Mouse (Mus musculus): Measurements from ENCODE around the gene Tlcd1. TPM values are rescaled to one million over a fixed set of nuclear protein-coding genes. Genes with fewer than 3 reads are reported as not detected.

The Tlcd1 gene
- polyA plus RNA-seq, 1 experiment from 2014 or later, result 6.9 TPM

- Histone ChIP-seq H3K9ac (replicated peaks; ENCODE audit: low read length) (no peak overlapping the region), H3K4me2 (ENCODE audit: low read length) (peak overlapping the region; percentile 49), H3K4me3 (replicated peaks; ENCODE audit: low read depth, low read length) (peak overlapping the region; percentile 25), H3K36me3 (ENCODE audit: control insufficient read depth, insufficient read depth, low read length) (peaks cover 19% of the 10 kb centered on the region), H3K27me3 (ENCODE audit: control insufficient read depth, insufficient read depth, low read length) (no peaks in the 10 kb centered on the region), H3K4me1 (ENCODE audit: control insufficient read depth, insufficient read depth, low read length) (peaks cover 10% of the 10 kb centered on the region; the same call in 1 of the 2 replicates), H3K9me3 (ENCODE audit: control insufficient read depth, low read length) (no peaks in the 10 kb centered on the region), H3K27ac (replicated peaks; ENCODE audit: low read depth, low read length) (no peak overlapping the region)
- DNase-seq (peak; percentile 50), ATAC-seq (ENCODE audit: low FRiP score, low TSS enrichment) (no peak)
- 4% methylated on average over 30 of the region's 30 CpGs for WGBS
These were observed 18.0 kb downstream of the Tlcd1 start for GRCm38 (mm10) chr11:78194411-78195100.

- H3K9me3 ChIP-seq (ENCODE audit: control insufficient read depth, low read length), result no peaks in the 10 kb centered on the region
- peak overlapping the region; percentile 49 for H3K4me2 ChIP-seq (ENCODE audit: low read length)
- no peak for ATAC-seq (ENCODE audit: low FRiP score, low TSS enrichment)
- no peaks in the 10 kb centered on the region for H3K27me3 ChIP-seq (ENCODE audit: control insufficient read depth, insufficient read depth, low read length)
- 0 out of 2 replicates have a peak, but pooled peaks cover 6% of the 10 kb centered on the region for H3K4me1 ChIP-seq (ENCODE audit: control insufficient read depth, insufficient read depth, low read length)
- no peak overlapping the region for H3K27ac ChIP-seq (replicated peaks; ENCODE audit: low read depth, low read length)
- no peak overlapping the region for H3K9ac ChIP-seq (replicated peaks; ENCODE audit: low read length)
- peaks cover 19% of the 10 kb centered on the region for H3K36me3 ChIP-seq (ENCODE audit: control insufficient read depth, insufficient read depth, low read length)
- WGBS, result 55% methylated on average over 23 of the region's 23 CpGs
- DNase-seq, result no peak
- H3K4me3 ChIP-seq (replicated peaks; ENCODE audit: low read depth, low read length), result no peak overlapping the region
These were observed 18.8 kb downstream of the Tlcd1 start for GRCm38 (mm10) chr11:78195101-78195863.

GRCm38 (mm10) chr11:78202372-78202771 is 25.9 kb downstream of the Tlcd1 start:
- H3K4me2 ChIP-seq (ENCODE audit: low read length), result no peak overlapping the region
- no peaks in the 10 kb centered on the region for H3K4me1 ChIP-seq (ENCODE audit: control insufficient read depth, insufficient read depth, low read length)
- ATAC-seq (ENCODE audit: low FRiP score, low TSS enrichment) (no peak), DNase-seq (no peak)
- H3K4me3 ChIP-seq (replicated peaks; ENCODE audit: low read depth, low read length), result no peak overlapping the region
- H3K9me3 ChIP-seq (ENCODE audit: control insufficient read depth, low read length), result no peaks in the 10 kb centered on the region
- peaks cover 36% of the 10 kb centered on the region for H3K36me3 ChIP-seq (ENCODE audit: control insufficient read depth, insufficient read depth, low read length)
- no peaks in the 10 kb centered on the region for H3K27me3 ChIP-seq (ENCODE audit: control insufficient read depth, insufficient read depth, low read length)
- no peak overlapping the region for H3K9ac ChIP-seq (replicated peaks; ENCODE audit: low read length)
- WGBS, result 95% methylated on average over 3 of the region's 3 CpGs
- H3K27ac ChIP-seq (replicated peaks; ENCODE audit: low read depth, low read length), result no peak overlapping the region

GRCm38 (mm10) chr11:78204287-78204686 is 27.8 kb downstream of the Tlcd1 start:
- H3K9ac ChIP-seq (replicated peaks; ENCODE audit: low read length), result no peak overlapping the region
- no peaks in the 10 kb centered on the region for H3K27me3 ChIP-seq (ENCODE audit: control insufficient read depth, insufficient read depth, low read length)
- WGBS, result 78% methylated on average over 6 of the region's 6 CpGs
- DNase-seq (no peak), ATAC-seq (ENCODE audit: low FRiP score, low TSS enrichment) (no peak)
- no peak overlapping the region for H3K4me2 ChIP-seq (ENCODE audit: low read length)
- H3K27ac ChIP-seq (replicated peaks; ENCODE audit: low read depth, low read length), result no peak overlapping the region
- H3K36me3 ChIP-seq (ENCODE audit: control insufficient read depth, insufficient read depth, low read length), result peaks cover 55% of the 10 kb centered on the region
- H3K4me3 ChIP-seq (replicated peaks; ENCODE audit: low read depth, low read length), result no peak overlapping the region
- H3K9me3 ChIP-seq (ENCODE audit: control insufficient read depth, low read length), result no peaks in the 10 kb centered on the region
- no peaks in the 10 kb centered on the region for H3K4me1 ChIP-seq (ENCODE audit: control insufficient read depth, insufficient read depth, low read length)

- DNase-seq (no peak), ATAC-seq (ENCODE audit: low FRiP score, low TSS enrichment) (no peak)
- Histone ChIP-seq H3K9me3 (ENCODE audit: control insufficient read depth, low read length) (no peaks in the 10 kb centered on the region), H3K4me2 (ENCODE audit: low read length) (no peak overlapping the region), H3K4me1 (ENCODE audit: control insufficient read depth, insufficient read depth, low read length) (no peaks in the 10 kb centered on the region), H3K4me3 (replicated peaks; ENCODE audit: low read depth, low read length) (no peak overlapping the region), H3K36me3 (ENCODE audit: control insufficient read depth, insufficient read depth, low read length) (peaks cover 68% of the 10 kb centered on the region), H3K9ac (replicated peaks; ENCODE audit: low read length) (no peak overlapping the region), H3K27ac (replicated peaks; ENCODE audit: low read depth, low read length) (0 out of 2 replicates have a peak overlapping the region, but pooled peaks have one; percentile 26), H3K27me3 (ENCODE audit: control insufficient read depth, insufficient read depth, low read length) (no peaks in the 10 kb centered on the region)
- WGBS, result 71% methylated on average over 13 of the region's 13 CpGs
These were observed 29.1 kb downstream of the Tlcd1 start for GRCm38 (mm10) chr11:78205361-78206206.

GRCm38 (mm10) chr11:78207190-78207589 is 30.7 kb downstream of the Tlcd1 start:
- Histone ChIP-seq H3K4me3 (replicated peaks; ENCODE audit: low read depth, low read length) (no peak overlapping the region), H3K4me1 (ENCODE audit: control insufficient read depth, insufficient read depth, low read length) (no peaks in the 10 kb centered on the region), H3K27ac (replicated peaks; ENCODE audit: low read depth, low read length) (no peak overlapping the region), H3K4me2 (ENCODE audit: low read length) (no peak overlapping the region), H3K36me3 (ENCODE audit: control insufficient read depth, insufficient read depth, low read length) (peaks cover 84% of the 10 kb centered on the region), H3K9me3 (ENCODE audit: control insufficient read depth, low read length) (no peaks in the 10 kb centered on the region), H3K27me3 (ENCODE audit: control insufficient read depth, insufficient read depth, low read length) (no peaks in the 10 kb centered on the region), H3K9ac (replicated peaks; ENCODE audit: low read length) (no peak overlapping the region)
- no peak for ATAC-seq (ENCODE audit: low FRiP score, low TSS enrichment)
- 83% methylated on average over 7 of the region's 7 CpGs for WGBS
- no peak for DNase-seq

- WGBS, result 98% methylated on average over 6 of the region's 6 CpGs
- Histone ChIP-seq H3K27ac (replicated peaks; ENCODE audit: low read depth, low read length) (no peak overlapping the region), H3K4me1 (ENCODE audit: control insufficient read depth, insufficient read depth, low read length) (no peaks in the 10 kb centered on the region), H3K4me3 (replicated peaks; ENCODE audit: low read depth, low read length) (no peak overlapping the region), H3K4me2 (ENCODE audit: low read length) (no peak overlapping the region), H3K9me3 (ENCODE audit: control insufficient read depth, low read length) (no peaks in the 10 kb centered on the region), H3K9ac (replicated peaks; ENCODE audit: low read length) (no peak overlapping the region), H3K27me3 (ENCODE audit: control insufficient read depth, insufficient read depth, low read length) (no peaks in the 10 kb centered on the region), H3K36me3 (ENCODE audit: control insufficient read depth, insufficient read depth, low read length) (peaks cover 100% of the 10 kb centered on the region)
- no peak for ATAC-seq (ENCODE audit: low FRiP score, low TSS enrichment)
- DNase-seq, result no peak
These were observed 33.4 kb downstream of the Tlcd1 start for GRCm38 (mm10) chr11:78209886-78210285.

GRCm38 (mm10) chr11:78210615-78211014 is 34.1 kb downstream of the Tlcd1 start:
- Histone ChIP-seq H3K27ac (replicated peaks; ENCODE audit: low read depth, low read length) (no peak overlapping the region), H3K27me3 (ENCODE audit: control insufficient read depth, insufficient read depth, low read length) (no peaks in the 10 kb centered on the region), H3K36me3 (ENCODE audit: control insufficient read depth, insufficient read depth, low read length) (peaks cover 100% of the 10 kb centered on the region), H3K9me3 (ENCODE audit: control insufficient read depth, low read length) (no peaks in the 10 kb centered on the region), H3K9ac (replicated peaks; ENCODE audit: low read length) (no peak overlapping the region), H3K4me2 (ENCODE audit: low read length) (no peak overlapping the region), H3K4me1 (ENCODE audit: control insufficient read depth, insufficient read depth, low read length) (no peaks in the 10 kb centered on the region), H3K4me3 (replicated peaks; ENCODE audit: low read depth, low read length) (no peak overlapping the region)
- no peak for ATAC-seq (ENCODE audit: low FRiP score, low TSS enrichment)
- DNase-seq, result no peak
- 79% methylated on average over 7 of the region's 7 CpGs for WGBS

All from midbrain, embryonic 14.5 days (tissue).